Mouse (Mus musculus) limb, embryonic 10.5 days (tissue): Measurements from ENCODE around the gene Ccdc3. TPM values are rescaled to one million over a fixed set of nuclear protein-coding genes. Genes with fewer than 3 reads are reported as not detected.

Experiments used
- DNase-seq: peaks from one replicate; pipeline ENCODE4 v3.0.0-alpha.2; 2017; ENCODE audit warnings: low spot score
- H3K27ac ChIP-seq: fragments of 300-500 bp; sonication (generic); 2 replicates; pipeline ENCODE4 v1.5.1; 2016; ENCODE audit warnings: mild to moderate bottlenecking
- H3K27me3 ChIP-seq: fragments of 300-500 bp; sonication (generic); 2 replicates; pipeline ENCODE4 v1.6.1; 2016; ENCODE audit warnings: low read depth, mild to moderate bottlenecking; ENCODE audit not compliant: poor library complexity, severe bottlenecking
- H3K36me3 ChIP-seq: fragments of 300-500 bp; sonication (generic); 2 replicates; pipeline ENCODE4 v1.6.1; 2016; ENCODE audit warnings: mild to moderate bottlenecking, moderate library complexity
- H3K4me1 ChIP-seq: fragments of 300-500 bp; sonication (generic); 2 replicates; pipeline ENCODE4 v1.6.1; 2016
- H3K4me3 ChIP-seq: fragments of 300-500 bp; sonication (generic); 2 replicates; pipeline ENCODE4 v1.5.1; 2016; ENCODE audit warnings: mild to moderate bottlenecking, moderate library complexity
- H3K9me3 ChIP-seq: fragments of 300-500 bp; sonication (generic); replicated peaks from 2 replicates; pipeline ENCODE4 v1.6.1; 2016; ENCODE audit warnings: mild to moderate bottlenecking
- WGBS: fragments of 180-500 bp; shearing (Covaris S2); methylation state at CpG from one replicate; pipeline ENCODE4 v1.1.7; 2016; 5-methylcytosine and 5-hydroxymethylcytosine counted together
- polyA plus RNA-seq: library from polyadenylated mRNA; unstranded; fragments of >200 nt; fragmentation: Nextera tagmentation; extraction: Ambion mirVana; gene quantifications from 2 replicates; pipeline ENCODE4 v1.2.1, GENCODE M21; 2016

Ccdc3 gene
- polyA plus RNA-seq, 1 experiment from 2014 or later: 1.4 TPM

DNA sequence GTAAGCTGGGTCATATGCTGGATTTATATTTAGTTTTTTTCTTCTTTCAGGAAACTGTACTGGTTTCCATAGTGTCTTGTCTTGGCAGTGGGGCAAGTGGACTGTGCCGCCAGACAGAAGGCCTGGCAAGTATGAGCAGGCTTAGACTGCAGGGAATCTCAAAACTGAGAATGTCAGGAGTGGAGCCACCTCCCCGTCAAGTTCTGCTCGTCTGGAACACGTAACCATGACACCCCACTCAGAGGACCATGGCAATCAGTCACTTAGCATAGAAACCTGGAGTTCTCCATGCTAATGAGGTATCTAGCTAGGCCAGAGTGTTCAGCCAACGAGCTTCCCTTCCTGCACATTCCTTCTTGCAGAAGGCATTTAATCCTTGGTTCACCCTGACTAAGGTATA is 10.2 kb upstream of the Ccdc3 start:
- Histone ChIP-seq H3K9me3 (no peaks in the 10 kb centered on the region), H3K4me1 (peaks cover 25% of the 10 kb centered on the region), H3K27ac (no peak overlapping the region), H3K4me3 (no peak overlapping the region), H3K27me3 (no peaks in the 10 kb centered on the region), H3K36me3 (no peaks in the 10 kb centered on the region)
- WGBS: 72% methylated on average over 5 of the region's 5 CpGs
- no peak for DNase-seq

DNA sequence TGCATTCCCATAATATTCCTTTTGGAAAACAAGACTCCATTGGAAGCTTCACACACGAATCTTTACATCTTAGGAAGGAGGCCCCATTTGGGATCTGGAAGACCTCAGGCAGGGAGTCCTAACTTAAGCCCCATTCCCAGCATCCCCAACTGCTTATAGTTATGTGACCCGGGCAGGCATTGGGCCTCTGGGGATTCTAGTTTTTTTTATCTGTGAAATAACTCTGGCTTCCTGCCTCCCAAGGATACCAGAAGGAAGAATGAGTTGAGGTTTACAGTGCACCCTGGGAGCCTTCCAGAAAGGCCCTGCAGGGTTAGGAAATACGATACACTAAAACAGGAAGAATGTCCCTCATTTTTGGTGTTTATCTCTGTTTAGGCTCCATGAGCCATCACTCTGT is 8.5 kb upstream of the Ccdc3 start:
- H3K27me3 ChIP-seq: no peaks in the 10 kb centered on the region
- WGBS: 53% methylated on average over 3 of the region's 3 CpGs
- no peak overlapping the region for H3K27ac ChIP-seq
- H3K4me3 ChIP-seq: no peak overlapping the region
- no peaks in the 10 kb centered on the region for H3K36me3 ChIP-seq
- H3K9me3 ChIP-seq: no peaks in the 10 kb centered on the region
- peaks cover 25% of the 10 kb centered on the region for H3K4me1 ChIP-seq
- no peak for DNase-seq

GRCm38 (mm10) chr2:5132046-5132445 is 5.5 kb upstream of the Ccdc3 start:
- Histone ChIP-seq H3K4me1 (peaks cover 16% of the 10 kb centered on the region), H3K27ac (no peak overlapping the region), H3K36me3 (no peaks in the 10 kb centered on the region), H3K4me3 (no peak overlapping the region), H3K9me3 (no peaks in the 10 kb centered on the region), H3K27me3 (peaks cover 21% of the 10 kb centered on the region)
- 88% methylated on average over 4 of the region's 4 CpGs for WGBS
- DNase-seq: no peak

GRCm38 (mm10) chr2:5134959-5135743 is 2.4 kb upstream of the Ccdc3 start:
- Histone ChIP-seq H3K4me1 (peaks cover 27% of the 10 kb centered on the region), H3K27ac (no peak overlapping the region), H3K9me3 (no peaks in the 10 kb centered on the region), H3K27me3 (peaks cover 45% of the 10 kb centered on the region), H3K4me3 (no peak overlapping the region), H3K36me3 (no peaks in the 10 kb centered on the region)
- WGBS: 79% methylated on average over 5 of the region's 5 CpGs
- no peak for DNase-seq

DNA sequence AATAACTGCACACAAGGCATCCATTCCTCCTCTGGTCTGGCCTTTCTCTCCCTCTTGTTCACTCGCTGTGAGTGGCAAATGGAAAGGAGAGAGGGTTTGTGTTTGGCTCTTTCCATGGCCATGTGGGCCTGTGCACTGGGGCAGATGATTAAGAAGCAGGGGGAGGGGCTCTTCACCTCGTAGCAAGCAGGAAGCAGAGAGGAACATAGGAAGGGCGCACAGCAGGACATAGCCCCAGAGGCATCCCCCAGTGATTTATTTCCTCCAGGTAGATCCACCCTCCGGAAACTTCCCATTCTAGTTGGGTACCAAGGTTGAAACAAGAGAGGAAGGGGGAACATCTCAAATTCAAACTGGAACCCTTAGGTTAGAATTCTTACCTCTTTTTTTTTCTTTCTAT is 2.4 kb downstream of the Ccdc3 start:
- 32% methylated on average over 4 of the region's 4 CpGs for WGBS
- Histone ChIP-seq H3K4me3 (no peak overlapping the region), H3K4me1 (peaks cover 30% of the 10 kb centered on the region), H3K9me3 (no peaks in the 10 kb centered on the region), H3K27me3 (peaks cover 44% of the 10 kb centered on the region), H3K36me3 (no peaks in the 10 kb centered on the region), H3K27ac (peak overlapping the region; percentile 42; the same call in 1 of the 2 replicates)
- peak; percentile 48 for DNase-seq

DNA sequence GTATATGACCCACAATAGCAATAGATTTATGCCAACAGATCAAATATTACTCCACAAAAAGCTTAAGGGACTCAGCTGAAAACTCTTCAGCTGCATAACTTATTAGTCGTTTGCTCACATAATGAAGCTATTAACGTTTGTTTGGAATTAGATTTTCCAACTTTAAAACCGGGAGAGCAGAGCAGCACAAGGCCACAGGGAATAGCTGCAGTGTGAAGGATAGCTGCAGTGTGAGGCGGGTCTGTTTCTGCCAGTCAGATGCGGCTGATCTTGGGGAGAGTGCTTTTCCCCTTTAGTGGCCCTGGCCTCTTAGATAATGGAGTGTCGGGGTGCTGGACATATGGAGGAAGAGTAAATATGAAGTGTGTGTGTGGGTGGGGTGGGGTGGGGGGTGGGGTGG is 6.9 kb downstream of the Ccdc3 start:
- DNase-seq: no peak
- no peak overlapping the region for H3K4me3 ChIP-seq
- H3K4me1 ChIP-seq: peaks cover 10% of the 10 kb centered on the region
- 62% methylated on average over 6 of the region's 6 CpGs for WGBS
- H3K36me3 ChIP-seq: no peaks in the 10 kb centered on the region
- no peaks in the 10 kb centered on the region for H3K27me3 ChIP-seq
- no peak overlapping the region for H3K27ac ChIP-seq
- no peaks in the 10 kb centered on the region for H3K9me3 ChIP-seq

- H3K27me3 ChIP-seq: no peaks in the 10 kb centered on the region
- H3K36me3 ChIP-seq: no peaks in the 10 kb centered on the region
- WGBS: 89% methylated on average over 2 of the region's 2 CpGs
- H3K4me3 ChIP-seq: no peak overlapping the region
- H3K9me3 ChIP-seq: no peaks in the 10 kb centered on the region
- DNase-seq: no peak
- no peaks in the 10 kb centered on the region for H3K4me1 ChIP-seq
- H3K27ac ChIP-seq: no peak overlapping the region
Measured at GRCm38 (mm10) chr2:5147907-5148306, 10.3 kb downstream of the Ccdc3 start.

DNA sequence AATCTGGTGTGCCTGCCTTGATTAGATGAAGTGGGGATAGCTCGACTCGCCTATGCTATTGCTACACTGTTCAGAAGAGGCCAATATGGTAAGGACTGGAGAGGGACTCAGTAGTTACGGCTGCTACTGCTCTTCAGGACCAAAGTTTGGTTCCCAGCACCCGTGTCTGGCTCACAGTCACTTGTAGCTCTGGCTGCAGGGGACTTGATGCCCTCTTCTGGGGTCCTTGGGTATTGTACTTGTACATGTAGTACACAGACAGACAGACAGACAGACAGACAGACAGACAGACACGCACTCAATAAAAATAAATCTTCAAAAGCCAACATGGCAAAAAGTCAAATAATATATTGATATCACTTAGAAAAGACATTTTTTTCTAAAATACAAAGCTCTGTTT is 17.1 kb downstream of the Ccdc3 start:
- peaks cover 12% of the 10 kb centered on the region for H3K4me1 ChIP-seq
- 95% methylated on average over 5 of the region's 5 CpGs for WGBS
- H3K27ac ChIP-seq: no peak overlapping the region
- no peaks in the 10 kb centered on the region for H3K36me3 ChIP-seq
- no peak for DNase-seq
- H3K27me3 ChIP-seq: no peaks in the 10 kb centered on the region
- H3K9me3 ChIP-seq: no peaks in the 10 kb centered on the region
- H3K4me3 ChIP-seq: no peak overlapping the region

GRCm38 (mm10) chr2:5160236-5160848 is 22.8 kb downstream of the Ccdc3 start:
- H3K27ac ChIP-seq: no peak overlapping the region
- H3K4me3 ChIP-seq: no peak overlapping the region
- no peaks in the 10 kb centered on the region for H3K36me3 ChIP-seq
- no peak for DNase-seq
- H3K9me3 ChIP-seq: no peaks in the 10 kb centered on the region
- WGBS: 83% methylated on average over 11 of the region's 11 CpGs
- H3K4me1 ChIP-seq: peaks cover 21% of the 10 kb centered on the region
- no peaks in the 10 kb centered on the region for H3K27me3 ChIP-seq

- 73% methylated on average over 11 of the region's 11 CpGs for WGBS
- H3K4me1 ChIP-seq: peaks cover 21% of the 10 kb centered on the region
- DNase-seq: no peak
- H3K36me3 ChIP-seq: no peaks in the 10 kb centered on the region
- no peak overlapping the region for H3K4me3 ChIP-seq
- no peaks in the 10 kb centered on the region for H3K9me3 ChIP-seq
- no peak overlapping the region for H3K27ac ChIP-seq
- no peaks in the 10 kb centered on the region for H3K27me3 ChIP-seq
Measured at GRCm38 (mm10) chr2:5161002-5161745, 23.6 kb downstream of the Ccdc3 start.

- Histone ChIP-seq H3K4me1 (peaks cover 16% of the 10 kb centered on the region), H3K27me3 (no peaks in the 10 kb centered on the region), H3K4me3 (no peak overlapping the region), H3K27ac (no peak overlapping the region), H3K36me3 (no peaks in the 10 kb centered on the region), H3K9me3 (no peaks in the 10 kb centered on the region)
- 85% methylated on average over 3 of the region's 3 CpGs for WGBS
- no peak for DNase-seq
Measured at GRCm38 (mm10) chr2:5161908-5162674, 24.5 kb downstream of the Ccdc3 start.

GRCm38 (mm10) chr2:5162756-5163155 is 25.2 kb downstream of the Ccdc3 start:
- H3K27me3 ChIP-seq: no peaks in the 10 kb centered on the region
- no peaks in the 10 kb centered on the region for H3K9me3 ChIP-seq
- no peaks in the 10 kb centered on the region for H3K36me3 ChIP-seq
- peaks cover 10% of the 10 kb centered on the region for H3K4me1 ChIP-seq
- H3K4me3 ChIP-seq: no peak overlapping the region
- DNase-seq: no peak
- no peak overlapping the region for H3K27ac ChIP-seq
- 61% methylated on average over 5 of the region's 5 CpGs for WGBS
